Mouse (Mus musculus): ENCODE results near the gene Mcm2. TPM values are rescaled to one million over a fixed set of nuclear protein-coding genes. Genes with fewer than 3 reads are reported as not detected.

Mcm2 gene
- total RNA-seq (2021), result 10 to 100 TPM; 12.5 to 14.3 TPM

DNA sequence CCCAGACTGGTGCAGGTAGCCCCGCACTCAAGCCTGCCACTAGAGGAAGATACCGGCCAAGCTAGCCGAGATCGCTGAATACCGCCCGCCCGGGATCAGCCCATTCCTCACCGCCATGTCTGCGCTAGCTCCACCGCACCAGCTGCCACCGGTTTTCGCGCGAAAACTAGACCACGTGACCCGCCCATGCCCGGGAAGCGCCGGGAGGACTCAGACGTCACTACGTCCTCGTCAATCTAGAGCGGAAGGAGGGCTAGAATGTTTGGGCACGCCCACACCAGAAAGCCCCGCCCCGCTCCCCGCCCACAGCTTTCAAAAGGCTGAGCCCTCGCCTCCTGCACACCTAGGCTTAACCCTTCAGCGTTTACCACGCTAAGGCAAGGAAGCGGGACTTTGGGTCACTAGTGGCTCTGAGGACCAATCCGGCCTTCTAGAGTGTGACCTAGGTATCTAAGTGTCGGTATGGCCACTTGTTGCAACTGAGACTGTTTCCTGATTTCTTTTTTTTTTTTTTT lies at the start of gene Mcm2:
TSS of gene Mcm2 (minus strand) at position 247 of the 515 bp plus-strand sequence.
- intact Hi-C loops (cut with DNase I), result no loop called here
- DNase-seq, result peak; percentile 95

DNA sequence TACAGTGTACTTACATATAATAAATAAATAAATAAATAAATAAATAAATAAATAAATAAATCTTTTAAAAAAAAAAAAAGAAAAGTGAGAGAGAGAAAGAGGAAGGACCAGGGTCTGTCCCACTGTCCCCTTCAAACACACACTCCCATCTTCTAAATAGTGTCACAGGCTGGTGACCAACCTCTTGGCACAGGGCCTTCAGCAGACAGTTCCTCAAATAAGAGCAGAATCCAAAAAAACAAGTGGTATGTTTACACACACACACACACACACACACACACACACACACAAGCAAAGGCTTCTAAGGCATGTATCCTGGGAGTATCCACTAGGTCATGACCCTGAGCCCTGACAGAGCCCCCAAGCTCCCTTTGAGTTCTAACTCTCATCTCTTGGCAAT lies 49.2 kb upstream of the Mcm2 start:
- intact Hi-C loops (cut with DNase I), result no loop called here
- DNase-seq, result no peak

DNA sequence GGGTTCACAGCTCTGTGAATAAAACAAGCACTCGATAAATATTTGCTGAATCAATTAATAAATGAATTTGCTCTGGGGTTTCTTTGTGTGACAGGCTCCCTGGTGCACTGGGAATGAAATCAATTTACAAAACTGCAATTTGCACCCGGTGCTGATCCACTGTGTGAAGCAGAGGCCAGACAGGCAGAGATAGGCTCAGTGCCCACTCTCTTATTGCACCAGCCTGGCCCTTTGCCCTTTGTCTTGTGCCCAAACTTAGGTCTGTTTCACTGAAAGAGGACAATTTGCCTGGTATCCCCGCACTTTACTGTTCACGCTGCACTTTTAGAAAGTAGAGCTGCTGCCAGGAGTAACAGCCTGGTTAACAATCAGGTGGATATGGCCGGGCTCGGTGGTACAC lies 47.9 kb upstream of the Mcm2 start:
- intact Hi-C loops (cut with DNase I), result no loop called here
- no peak for DNase-seq

DNA sequence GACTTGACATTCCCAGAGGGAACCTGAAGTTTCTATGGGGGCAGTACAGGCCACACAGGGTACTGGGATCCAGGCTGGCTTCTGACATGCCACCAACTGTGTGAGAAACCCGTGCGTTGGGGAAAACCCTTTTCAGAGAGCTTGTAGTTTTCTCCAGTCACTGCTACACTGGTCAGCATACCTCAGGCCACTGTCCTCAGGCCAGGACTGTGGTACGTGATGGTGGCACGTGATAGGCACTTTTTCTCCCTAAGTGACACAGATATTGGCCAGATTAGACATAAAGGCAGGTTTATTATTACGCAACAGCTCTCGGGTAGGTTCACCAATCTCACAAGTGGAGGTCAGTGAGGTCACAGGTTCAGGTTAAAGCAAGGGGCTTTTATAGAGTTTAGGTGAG lies 45.1 kb upstream of the Mcm2 start:
- intact Hi-C loops (cut with DNase I), result no loop called here

DNA sequence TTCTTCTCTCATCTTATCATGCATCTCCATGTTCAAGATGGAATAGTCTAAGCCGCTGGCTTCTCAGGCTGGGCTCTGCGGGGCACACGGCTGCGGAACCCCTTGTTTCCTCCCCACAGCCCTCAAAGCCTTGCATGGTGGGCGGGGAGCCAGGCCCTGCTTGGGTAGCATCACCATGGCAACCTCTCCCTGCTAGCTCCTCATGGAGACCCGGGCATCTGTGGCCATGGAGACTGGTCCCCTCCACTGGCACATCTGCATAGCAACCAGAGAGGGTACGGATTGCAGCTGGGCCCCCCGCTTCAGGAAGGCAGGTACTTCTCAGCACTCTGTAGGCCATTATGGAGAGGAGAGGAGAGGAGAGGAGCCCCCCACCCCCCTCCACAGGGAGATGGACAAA lies 44.0 kb upstream of the Mcm2 start:
- peak; percentile 89 for DNase-seq
- intact Hi-C loops (cut with DNase I), result no loop called here

More for the DNA sequence above, 45.1 kb upstream of the Mcm2 start:
- no peak for DNase-seq

DNA sequence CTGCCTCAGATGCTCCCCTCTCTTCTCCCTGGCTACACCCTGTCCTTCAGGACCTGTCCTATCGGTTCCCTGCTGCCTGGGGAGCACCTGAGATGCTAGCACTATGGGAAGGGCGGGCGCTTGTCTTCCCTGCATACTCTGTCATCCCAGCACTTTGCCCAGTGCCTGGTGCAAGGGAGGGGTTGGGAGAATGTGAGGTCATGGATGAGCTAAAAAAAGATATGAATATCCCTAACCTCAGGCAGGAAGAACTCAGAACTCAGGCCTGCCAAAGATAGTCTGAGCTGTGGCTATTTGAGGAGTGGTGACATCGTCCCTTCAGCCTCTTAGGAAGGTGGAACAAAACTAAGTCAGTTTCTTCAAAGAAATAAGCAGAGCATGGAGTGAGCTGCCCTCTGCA lies 43.0 kb upstream of the Mcm2 start:
- no peak for DNase-seq
- intact Hi-C loops (cut with DNase I), result no loop called here

DNA sequence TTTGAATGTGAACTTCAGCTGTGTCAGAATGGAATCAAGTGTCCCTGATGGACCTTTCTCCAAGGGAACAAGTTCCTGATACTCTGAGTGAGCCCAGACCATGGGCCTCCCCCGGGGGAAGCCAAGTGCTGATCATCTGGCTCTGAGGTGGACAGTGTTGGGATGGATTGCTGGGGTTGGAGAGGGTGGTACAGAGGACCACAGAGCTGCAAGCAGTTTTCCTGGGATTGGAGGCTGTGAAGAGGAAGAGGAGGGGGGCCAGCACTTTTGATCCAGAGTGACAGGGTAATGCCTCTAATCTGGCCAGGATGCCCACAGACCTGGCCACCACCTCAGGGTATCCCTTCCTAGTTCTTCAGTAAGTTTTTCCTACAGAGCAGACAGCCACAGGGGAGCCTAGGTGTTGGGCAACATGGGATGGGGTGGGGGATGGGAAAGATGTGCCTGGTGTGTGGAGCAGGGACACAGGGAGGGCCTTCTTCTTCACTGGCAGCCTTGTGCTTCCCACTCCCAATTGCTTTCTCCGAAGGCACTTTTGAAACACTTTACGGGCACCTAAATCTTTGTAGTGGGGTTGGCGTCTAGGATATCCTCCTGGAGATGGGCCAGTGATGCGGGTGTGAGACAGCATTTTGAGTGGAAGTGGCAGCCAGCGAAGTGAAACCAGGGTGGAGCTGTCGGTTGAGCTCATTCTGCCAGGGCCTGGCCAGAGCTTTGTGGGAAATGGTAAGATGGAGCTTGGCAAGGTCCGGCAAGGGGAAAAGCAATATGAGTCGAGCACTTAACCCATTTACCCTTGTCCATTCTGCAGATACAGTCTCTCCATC lies 41.7 kb upstream of the Mcm2 start:
- intact Hi-C loops (cut with DNase I), result no loop called here
- no peak for DNase-seq

DNA sequence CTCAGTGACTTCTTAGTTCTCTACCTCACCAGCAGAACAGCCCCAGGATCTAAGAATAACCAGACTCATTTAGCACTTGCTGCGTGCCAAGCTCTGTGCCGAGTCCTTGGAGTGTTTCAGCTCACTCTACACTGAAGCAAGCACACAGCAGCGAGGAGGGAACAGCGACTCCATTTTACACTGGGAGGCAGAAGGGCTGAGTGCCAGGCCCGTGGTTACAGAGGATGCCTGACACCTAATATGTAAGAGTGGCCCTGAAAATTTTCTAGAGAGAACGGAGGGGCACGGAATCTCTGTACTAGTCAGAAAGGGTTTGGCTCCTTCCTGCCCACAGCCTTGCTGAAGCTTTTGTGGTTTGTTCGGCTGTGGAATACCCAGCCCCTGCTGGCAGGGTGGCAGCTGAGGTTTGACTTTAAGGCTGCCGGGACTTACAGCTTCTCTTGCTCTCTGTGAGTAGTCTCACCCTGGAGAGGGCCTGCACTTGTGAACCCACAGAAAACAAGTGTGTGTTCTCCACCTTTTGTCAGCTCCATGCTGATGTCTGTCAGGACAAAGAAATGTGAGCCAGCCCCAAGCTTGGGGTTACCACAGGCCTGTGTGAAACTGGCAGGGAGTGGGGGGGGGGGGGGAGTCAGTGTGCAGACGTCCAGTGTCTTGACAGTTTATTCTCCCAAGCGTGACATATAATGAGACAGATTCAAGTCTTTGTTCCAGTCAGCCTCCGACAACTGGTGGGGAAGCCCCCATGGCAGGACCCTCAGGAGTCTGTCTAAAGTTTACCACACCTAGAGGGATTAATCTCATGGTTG lies 40.9 kb upstream of the Mcm2 start:
- intact Hi-C loops (cut with DNase I), result loop anchor here (10.0 kb wide), 2 partner anchors 95 to 615 kb away; no protein-coding TSS in a partner anchor
- DNase-seq, result no peak

DNA sequence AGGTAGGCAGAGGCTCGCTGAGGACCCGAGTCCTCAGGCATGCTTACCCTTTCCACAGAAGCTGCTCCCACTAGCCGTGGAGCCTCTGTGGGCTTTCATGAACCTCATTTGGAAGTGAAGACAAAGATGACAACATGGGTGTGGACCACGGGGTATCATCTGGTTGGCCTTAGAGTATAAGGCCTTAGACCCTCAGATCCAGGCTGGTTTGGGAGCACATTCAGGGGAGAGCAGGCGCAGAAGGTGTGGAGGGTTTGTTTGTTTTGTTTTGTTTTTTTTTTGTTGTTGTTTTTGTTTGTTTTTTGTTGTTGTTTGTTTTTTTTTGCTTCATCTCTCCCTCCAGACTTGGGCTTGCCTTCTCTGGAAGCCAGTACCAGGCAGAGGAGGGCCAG lies 40.1 kb upstream of the Mcm2 start:
- intact Hi-C loops (cut with DNase I), result loop anchor here (10.0 kb wide), 2 partner anchors 96 to 616 kb away; no protein-coding TSS in a partner anchor
- DNase-seq, result no peak

DNA sequence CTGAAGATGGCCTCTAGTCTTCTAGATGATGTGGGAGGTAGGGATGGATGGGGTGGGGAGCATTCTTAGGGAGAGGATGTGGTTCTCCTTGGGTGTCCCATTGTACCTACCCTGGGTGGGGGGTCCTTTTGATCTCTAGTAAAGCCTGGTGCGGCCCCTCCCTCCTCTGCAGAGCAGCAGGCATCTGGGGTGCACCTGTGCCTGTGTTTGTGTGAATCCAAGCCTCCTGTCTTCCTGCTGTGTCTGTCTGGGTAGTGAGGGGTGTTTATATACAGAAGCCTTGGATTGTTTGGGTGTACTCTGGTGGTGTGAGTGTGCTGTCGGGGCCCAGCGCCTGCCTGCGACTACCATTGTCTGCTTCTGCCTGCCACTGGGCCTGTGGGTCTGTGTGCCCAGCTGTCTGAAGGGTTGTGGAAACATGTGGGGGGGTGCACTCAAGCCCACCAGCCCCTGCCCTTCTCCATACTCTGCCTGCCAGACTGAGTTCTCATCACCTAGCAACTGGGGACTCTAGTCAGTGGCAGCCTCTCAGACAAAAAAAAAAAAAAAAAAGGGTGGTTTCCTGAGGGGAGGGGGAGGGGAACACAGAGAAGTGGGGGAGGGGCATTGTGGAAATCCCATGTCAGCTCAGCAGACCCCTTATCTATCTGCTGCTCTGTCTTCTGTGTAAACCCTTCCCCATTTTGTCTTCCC lies 39.5 kb upstream of the Mcm2 start:
- intact Hi-C loops (cut with DNase I), result loop anchor here (10.0 kb wide), 2 partner anchors 97 to 617 kb away; no protein-coding TSS in a partner anchor
- no peak for DNase-seq

DNA sequence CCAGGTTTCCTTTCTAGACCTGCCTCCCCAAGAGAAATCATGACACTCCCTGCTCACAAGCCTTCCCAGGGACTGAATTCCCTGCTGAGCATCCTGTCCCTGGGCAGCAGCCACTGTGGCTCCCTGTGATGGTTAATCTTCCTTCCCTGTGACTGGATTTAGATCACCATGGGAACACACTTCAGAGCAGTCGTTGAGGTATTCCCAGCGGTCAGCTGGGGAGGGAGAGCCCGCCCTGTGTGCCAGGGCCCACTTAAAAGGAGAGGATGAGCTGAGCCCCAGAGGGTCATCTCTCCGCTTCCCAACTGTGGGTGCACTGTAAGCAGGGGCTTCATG lies 38.6 kb upstream of the Mcm2 start:
- intact Hi-C loops (cut with DNase I), result loop anchor here (10.0 kb wide), 2 partner anchors 98 to 618 kb away; no protein-coding TSS in a partner anchor
- DNase-seq, result no peak

DNA sequence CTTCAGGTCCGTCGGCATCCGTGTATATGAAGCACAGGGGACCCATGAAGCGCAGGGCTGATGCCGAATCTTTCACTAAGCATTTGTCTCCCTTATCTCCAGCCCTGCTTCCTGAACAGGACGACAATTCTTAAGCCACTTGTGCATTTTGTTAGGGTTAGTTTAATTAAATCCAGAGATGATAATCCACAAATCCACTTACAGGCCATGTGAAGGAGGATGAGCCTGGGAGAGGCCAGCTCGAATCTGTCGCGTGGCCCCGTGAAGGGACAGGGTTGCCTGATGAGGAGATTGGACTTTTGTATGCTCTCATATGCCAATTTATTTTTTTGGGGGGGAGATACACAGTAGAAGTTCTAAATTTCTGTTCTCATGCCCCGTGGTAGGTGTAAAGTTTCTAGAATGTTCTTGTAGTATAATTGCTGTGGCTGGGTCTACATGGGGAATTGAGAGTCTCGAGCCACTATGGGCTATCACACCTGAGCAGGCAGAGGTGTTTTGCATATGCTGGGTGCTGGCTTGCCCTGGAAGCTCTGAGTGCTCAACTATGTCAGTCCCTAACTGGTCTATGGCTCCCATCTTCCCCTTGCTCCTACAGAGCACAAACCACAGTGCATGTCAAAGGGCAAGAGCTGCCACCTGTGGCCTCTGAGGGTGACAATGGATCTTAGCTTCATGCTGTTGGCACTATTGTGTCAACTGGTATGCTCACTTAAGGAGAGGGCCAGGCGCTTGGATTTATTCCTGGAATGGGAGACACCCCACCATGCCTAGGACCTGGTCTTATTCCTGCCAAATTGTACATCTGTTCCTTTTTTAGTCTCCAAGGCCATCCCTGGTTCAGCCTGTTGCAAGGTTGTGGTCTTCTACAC lies 38.0 kb upstream of the Mcm2 start:
- intact Hi-C loops (cut with DNase I), result loop anchor here (10.0 kb wide), 2 partner anchors 98 to 618 kb away; no protein-coding TSS in a partner anchor
- DNase-seq, result no peak

DNA sequence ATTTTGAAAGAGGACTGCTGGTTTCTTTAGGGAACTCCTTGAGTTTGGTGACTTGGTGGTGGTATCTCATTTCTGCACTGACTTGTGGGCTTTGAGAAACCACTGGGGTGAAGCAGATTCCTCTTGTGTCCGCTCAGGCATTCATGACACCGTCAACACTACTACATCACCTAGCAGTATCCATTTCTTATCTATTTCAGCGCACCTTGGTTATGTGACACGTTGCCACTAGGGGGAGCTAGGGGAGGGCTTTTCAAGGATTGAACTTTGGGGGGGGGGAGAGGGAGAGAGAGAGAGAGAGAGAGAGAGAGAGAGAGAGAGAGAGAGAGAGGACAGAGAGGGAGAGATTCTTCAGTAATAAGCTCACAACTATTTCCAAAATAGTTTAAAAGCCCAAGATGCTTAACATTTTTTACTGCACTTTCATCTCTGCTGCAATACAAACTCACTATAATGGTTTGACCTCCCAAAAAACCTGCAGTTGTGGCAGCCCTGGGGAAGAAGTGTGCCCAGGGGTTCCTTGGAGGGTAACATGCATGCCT lies 37.2 kb upstream of the Mcm2 start:
- intact Hi-C loops (cut with DNase I), result loop anchor here (10.0 kb wide), 2 partner anchors 99 to 619 kb away; no protein-coding TSS in a partner anchor
- peak; percentile 67 for DNase-seq

DNA sequence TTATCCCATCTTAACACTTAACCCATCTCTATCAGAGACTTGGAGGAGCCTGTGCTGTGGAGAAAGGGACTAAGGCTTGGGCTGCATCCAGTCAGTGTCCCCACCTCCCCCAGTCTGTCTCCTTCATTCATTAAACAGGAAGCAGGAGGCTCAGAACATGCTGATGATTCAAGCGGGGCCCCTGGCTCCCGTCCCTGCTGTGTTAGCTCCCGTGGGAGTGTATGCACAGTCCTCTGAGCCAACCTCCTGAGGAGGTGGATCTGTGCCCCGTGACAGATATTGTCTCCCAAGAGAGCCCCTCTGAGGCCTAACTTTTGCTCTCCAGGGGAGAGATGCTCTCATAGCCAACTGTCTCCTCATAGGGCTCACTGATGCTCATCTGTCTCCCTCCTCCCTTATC lies 36.2 kb upstream of the Mcm2 start:
- DNase-seq, result no peak
- intact Hi-C loops (cut with DNase I), result loop anchor here (10.0 kb wide), 2 partner anchors 100 to 620 kb away; no protein-coding TSS in a partner anchor

DNA sequence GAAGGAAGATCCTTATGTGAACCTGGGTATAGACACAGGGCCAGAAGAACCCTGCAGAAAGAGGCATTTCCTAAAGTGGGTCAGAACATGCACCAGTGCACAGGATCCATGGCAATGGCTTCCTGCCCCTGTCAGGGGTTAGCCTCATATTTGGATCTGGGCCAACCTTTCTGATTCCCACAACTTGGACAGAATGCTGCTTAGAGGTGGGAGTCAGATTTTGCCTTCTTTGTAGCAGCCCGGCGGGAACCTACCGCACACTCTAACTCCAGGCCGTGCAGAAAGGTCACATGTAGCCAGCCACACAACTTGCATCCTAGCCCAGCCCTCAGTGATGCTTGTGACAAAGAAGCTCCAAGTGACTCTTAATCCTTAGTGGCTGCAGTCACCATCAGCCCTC lies 35.6 kb upstream of the Mcm2 start:
- no peak for DNase-seq
- intact Hi-C loops (cut with DNase I), result loop anchor here (10.0 kb wide), 2 partner anchors 101 to 621 kb away; no protein-coding TSS in a partner anchor

DNA sequence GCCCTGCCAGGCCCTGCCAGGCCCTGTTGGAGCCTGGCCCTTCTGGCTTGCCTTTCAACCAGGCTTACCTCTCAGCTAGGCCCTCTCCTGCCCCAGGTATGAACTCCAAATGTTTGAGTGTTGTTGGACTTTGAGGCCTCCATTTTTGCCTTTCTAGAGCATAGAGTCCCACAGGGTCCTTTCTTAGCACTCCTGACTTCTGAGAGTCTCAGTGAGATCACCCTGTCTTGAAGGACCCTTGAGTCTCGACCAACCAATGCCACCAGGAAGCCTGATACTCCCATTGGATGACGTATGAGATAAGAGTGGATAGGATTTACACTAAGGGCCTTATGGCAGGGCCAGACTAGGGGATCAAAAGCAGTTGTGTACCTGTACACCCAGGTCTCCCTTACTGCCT lies 32.9 kb upstream of the Mcm2 start:
- DNase-seq, result no peak
- intact Hi-C loops (cut with DNase I), result loop anchor here (10.0 kb wide), 2 partner anchors 103 to 623 kb away; no protein-coding TSS in a partner anchor

DNA sequence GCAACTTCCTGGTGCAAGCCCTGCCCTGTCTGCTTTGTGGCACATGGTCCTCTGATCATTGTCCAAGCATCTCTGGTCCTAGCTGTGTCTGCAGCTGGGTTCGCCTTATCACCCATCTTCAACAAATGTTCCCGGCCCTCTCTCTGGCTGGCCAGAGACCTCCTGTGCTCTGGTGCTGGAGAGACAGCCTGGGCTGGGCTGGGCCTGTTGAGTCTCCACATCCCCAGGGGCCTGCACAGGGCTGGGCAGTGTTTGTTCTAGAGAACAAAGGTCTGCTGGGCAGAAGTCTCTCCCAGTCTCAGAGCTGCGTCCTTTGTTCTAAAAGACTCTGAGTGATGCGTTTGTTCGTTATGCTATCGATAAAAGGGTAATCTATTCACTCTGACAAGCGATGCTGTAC lies 31.5 kb upstream of the Mcm2 start:
- intact Hi-C loops (cut with DNase I), result loop anchor here (10.0 kb wide), 2 partner anchors 105 to 625 kb away; no protein-coding TSS in a partner anchor
- no peak for DNase-seq

DNA sequence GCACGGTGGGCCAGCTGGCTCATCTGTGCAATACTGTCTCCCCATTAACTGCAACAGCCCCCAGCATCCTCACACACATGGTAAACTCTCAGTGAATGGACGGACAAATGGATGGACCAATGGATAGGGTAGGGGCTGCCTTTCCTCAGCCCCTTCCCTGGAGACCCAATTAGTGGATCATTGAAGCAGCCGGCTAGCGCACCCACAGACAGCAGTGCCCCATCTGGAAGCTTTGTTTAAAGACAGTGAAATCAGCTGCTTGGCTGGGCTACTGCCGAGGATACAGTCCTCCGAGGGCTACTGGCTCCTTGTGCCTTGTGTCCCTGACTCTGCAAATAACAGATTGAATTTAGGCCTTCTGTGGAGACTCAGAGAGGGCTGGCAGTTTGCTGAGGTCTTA lies 30.9 kb upstream of the Mcm2 start:
- intact Hi-C loops (cut with DNase I), result loop anchor here (5.0 kb wide), 2 partner anchors 433 to 698 kb away; partner anchors contain the start of gene Plxna1
- no peak for DNase-seq

DNA sequence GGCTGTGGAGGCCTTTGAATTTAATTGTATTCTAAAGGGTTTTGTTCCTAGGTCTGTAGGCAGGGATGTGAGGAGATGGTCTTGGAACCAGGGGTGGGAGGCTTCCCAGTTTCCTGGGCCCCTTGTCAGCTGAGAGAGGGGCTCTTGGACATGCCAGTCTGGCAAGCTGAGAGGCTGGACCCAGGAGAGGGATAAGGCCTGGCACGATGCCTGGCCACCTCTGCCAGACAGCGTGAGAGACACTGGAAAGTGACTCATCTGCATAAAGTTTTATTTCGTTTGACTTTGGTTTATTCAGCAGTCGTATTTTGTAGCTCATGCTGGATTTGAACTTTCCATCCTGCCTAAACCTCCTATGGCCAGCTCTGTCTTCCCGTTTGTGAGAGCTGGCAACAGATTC lies 30.0 kb upstream of the Mcm2 start:
- intact Hi-C loops (cut with DNase I), result loop anchor here (5.0 kb wide), 2 partner anchors 434 to 699 kb away; partner anchors contain the start of gene Plxna1
- DNase-seq, result no peak

Measured in left cerebral cortex, postnatal 4 days (tissue).